Mouse (Mus musculus) brain, embryonic 18.5 days (tissue): Measurements from ENCODE around the gene Ctnnd2.
"Not testable (repeated sequence)": the region's sequence is repeated elsewhere in the genome, so short reads cannot be mapped to it uniquely, and the experiment has no call there.

ENCODE experiments used
- DNase-seq: peaks from one replicate; pipeline ENCODE4 v3.0.0-alpha.2; 2012; ENCODE audit warnings: low read depth, low spot score

Gene Ctnnd2

GRCm38 (mm10) chr15:30172391-30173281 lies at the start of gene Ctnnd2:
Gene Ctnnd2, plus strand, starts transcription at chr15:30172593.
- peak; percentile 72 for DNase-seq

- no peak for DNase-seq
These were observed 41.7 kb upstream of the Ctnnd2 start for GRCm38 (mm10) chr15:30130705-30131104.

GRCm38 (mm10) chr15:30139626-30140025 lies 32.8 kb upstream of the Ctnnd2 start:
- DNase-seq = not testable (repeated sequence)

GRCm38 (mm10) chr15:30145413-30145812 lies 27.0 kb upstream of the Ctnnd2 start:
- no peak for DNase-seq

- no peak for DNase-seq
These were observed 20.2 kb upstream of the Ctnnd2 start for GRCm38 (mm10) chr15:30152176-30152575.

- no peak for DNase-seq
These were observed 14.4 kb upstream of the Ctnnd2 start for GRCm38 (mm10) chr15:30157975-30158374.

- no peak for DNase-seq
These were observed 2.4 kb upstream of the Ctnnd2 start for GRCm38 (mm10) chr15:30170031-30170430.

- no peak for DNase-seq
These were observed 749 bp upstream of the Ctnnd2 start for GRCm38 (mm10) chr15:30171493-30172195.

- DNase-seq = peak; percentile 47
These were observed 1.1 kb downstream of the Ctnnd2 start for GRCm38 (mm10) chr15:30173370-30173941.

GRCm38 (mm10) chr15:30174321-30174720 lies 1.9 kb downstream of the Ctnnd2 start:
- DNase-seq = no peak

- DNase-seq = no peak
These were observed 11.6 kb downstream of the Ctnnd2 start for GRCm38 (mm10) chr15:30184020-30184419.

GRCm38 (mm10) chr15:30190872-30191271 lies 18.5 kb downstream of the Ctnnd2 start:
- no peak for DNase-seq

- no peak for DNase-seq
These were observed 19.7 kb downstream of the Ctnnd2 start for GRCm38 (mm10) chr15:30191931-30192668.

- no peak for DNase-seq
These were observed 26.0 kb downstream of the Ctnnd2 start for GRCm38 (mm10) chr15:30198429-30198828.

- no peak for DNase-seq
These were observed 27.4 kb downstream of the Ctnnd2 start for GRCm38 (mm10) chr15:30199785-30200184.

GRCm38 (mm10) chr15:30201211-30201610 lies 28.8 kb downstream of the Ctnnd2 start:
- DNase-seq = no peak

GRCm38 (mm10) chr15:30201617-30202016 lies 29.2 kb downstream of the Ctnnd2 start:
- DNase-seq = no peak

- no peak for DNase-seq
These were observed 40.4 kb downstream of the Ctnnd2 start for GRCm38 (mm10) chr15:30212746-30213145.

- no peak for DNase-seq
These were observed 43.5 kb downstream of the Ctnnd2 start for GRCm38 (mm10) chr15:30215871-30216270.

- DNase-seq = no peak
These were observed 56.7 kb downstream of the Ctnnd2 start for GRCm38 (mm10) chr15:30229112-30229511.

GRCm38 (mm10) chr15:30235210-30236034 lies 63.0 kb downstream of the Ctnnd2 start:
- no peak for DNase-seq
